Mouse (Mus musculus) fibroblast of lung, adult 2 months (primary cell): Measurements from ENCODE around the gene Ttc30a2.

Experiments
- DNase-seq: peaks from one replicate; pipeline ENCODE4 v3.0.0-alpha.2; 2011; ENCODE audit warnings: low read depth

The Ttc30a2 gene

GRCm38 (mm10) chr2:75928011-75928410 lies 50.0 kb downstream of the Ttc30a2 start:
- DNase-seq, result no peak

- DNase-seq, result no peak
Measured at GRCm38 (mm10) chr2:75926061-75926460, 51.9 kb downstream of the Ttc30a2 start.
